Mouse (Mus musculus): Measurements from ENCODE around the gene Prdm11.

- TF ChIP-seq CTCF (IDR thresholded peaks at IDR 0.05; ENCODE audit: low read depth) (no peak), EP300 (IDR thresholded peaks at IDR 0.05; ENCODE audit: low read depth) (no peak)
These were observed 72.3 kb downstream of the Prdm11 start for GRCm38 (mm10) chr2:92973646-92974045.

Data from liver, postnatal 0 days (tissue).